Mouse (Mus musculus): Measurements from ENCODE around the gene Ccdc15.

Ccdc15 gene

GRCm38 (mm10) chr9:37232201-37233195 is 115.7 kb downstream of the Ccdc15 start:
- DNase-seq (ENCODE audit: extremely low spot score), result no peak

- no peak for DNase-seq (ENCODE audit: extremely low spot score)
Observed at GRCm38 (mm10) chr9:37230486-37231195, 117.6 kb downstream of the Ccdc15 start.

- DNase-seq (ENCODE audit: extremely low spot score), result peak; percentile 72
Observed at GRCm38 (mm10) chr9:37229880-37230325, 118.3 kb downstream of the Ccdc15 start.

Measured in embryo, embryonic 9.5 days (tissue).